Mouse (Mus musculus) intestine, embryonic 14.5 days (tissue): ENCODE results near the gene Dhx36. TPM values are rescaled to one million over a fixed set of nuclear protein-coding genes. Genes with fewer than 3 reads are reported as not detected.

Experiments used
- ATAC-seq: fragments of 200-750 bp; cut with Nextera tagmentation; replicated peaks from 2 replicates; pipeline ENCODE4 v1.8.0; 2017; ENCODE audit warnings: low read depth, moderate number of reproducible peaks, moderate TSS enrichment, moderate library complexity; ENCODE audit not compliant: low FRiP score, low TSS enrichment
- DNase-seq: peaks from one replicate; pipeline ENCODE4 v3.0.0-alpha.2; 2018; ENCODE audit warnings: low spot score
- H3K27ac ChIP-seq: fragments of 300-500 bp; sonication (generic); 2 replicates; pipeline ENCODE4 v1.5.1; 2014; ENCODE audit warnings: low read depth, mild to moderate bottlenecking, control low read depth
- H3K27me3 ChIP-seq: fragments of 300-500 bp; sonication (generic); replicated peaks from 2 replicates; pipeline ENCODE4 v1.6.1; 2014; ENCODE audit warnings: low read length, control low read depth; ENCODE audit not compliant: control insufficient read depth, insufficient read depth
- H3K36me3 ChIP-seq: fragments of 300-500 bp; sonication (generic); 2 replicates; pipeline ENCODE4 v1.6.1; 2014; ENCODE audit warnings: low read length, control low read depth; ENCODE audit not compliant: control insufficient read depth, insufficient read depth
- H3K4me1 ChIP-seq: fragments of 300-500 bp; sonication (generic); replicated peaks from 2 replicates; pipeline ENCODE4 v1.6.1; 2014; ENCODE audit warnings: low read length, control low read depth, mixed read lengths; ENCODE audit not compliant: control insufficient read depth, insufficient read depth
- H3K4me2 ChIP-seq: fragments of 300-500 bp; sonication (generic); 2 replicates; pipeline ENCODE4 v1.6.1; 2014; ENCODE audit warnings: low read length
- H3K4me3 ChIP-seq: fragments of 300-500 bp; sonication (generic); 2 replicates; pipeline ENCODE4 v1.5.1; 2014; ENCODE audit warnings: low read depth, low read length, control low read depth, mixed read lengths
- H3K9ac ChIP-seq: fragments of 300-500 bp; sonication (generic); 2 replicates; pipeline ENCODE4 v1.6.1; 2014; ENCODE audit warnings: mild to moderate bottlenecking, low read length
- H3K9me3 ChIP-seq: fragments of 300-500 bp; sonication (generic); 2 replicates; pipeline ENCODE4 v1.6.1; 2016; ENCODE audit warnings: low read length, control low read depth; ENCODE audit not compliant: control insufficient read depth
- WGBS: fragments of 180-500 bp; shearing (Covaris S2); extraction: QIAGEN DNeasy Blood & Tissue Kit; methylation state at CpG from one replicate; pipeline ENCODE4 v1.1.7; 2014; 5-methylcytosine and 5-hydroxymethylcytosine counted together
- polyA plus RNA-seq: library from polyadenylated mRNA; unstranded; fragments of >200 nt; fragmentation: Nextera tagmentation; extraction: Ambion mirVana; gene quantifications from 2 replicates; pipeline ENCODE4 v1.2.1, GENCODE M21; 2014

Gene Dhx36
- polyA plus RNA-seq, 1 experiment from 2014 or later, result 34.2 TPM

- DNase-seq, result no peak
- no peak for ATAC-seq
- H3K36me3 ChIP-seq, result peaks cover 5% of the 10 kb centered on the region; the same call in 1 of the 2 replicates
- H3K27me3 ChIP-seq, result no peaks in the 10 kb centered on the region
- no peaks in the 10 kb centered on the region for H3K4me1 ChIP-seq
- no peak overlapping the region for H3K4me2 ChIP-seq
- no peak overlapping the region for H3K4me3 ChIP-seq
- H3K9ac ChIP-seq, result no peak overlapping the region
- H3K9me3 ChIP-seq, result no peaks in the 10 kb centered on the region
- WGBS, result 78% methylated on average over 8 of the region's 8 CpGs
- no peak overlapping the region for H3K27ac ChIP-seq
Observed at GRCm38 (mm10) chr3:62447151-62447550, 59.7 kb downstream of the Dhx36 start.

GRCm38 (mm10) chr3:62446271-62446670 is 60.5 kb downstream of the Dhx36 start:
- Histone ChIP-seq H3K4me2 (no peak overlapping the region), H3K36me3 (peaks cover 5% of the 10 kb centered on the region; the same call in 1 of the 2 replicates), H3K9ac (no peak overlapping the region), H3K27me3 (no peaks in the 10 kb centered on the region), H3K27ac (no peak overlapping the region), H3K4me1 (no peaks in the 10 kb centered on the region), H3K9me3 (no peaks in the 10 kb centered on the region), H3K4me3 (no peak overlapping the region)
- no peak for DNase-seq
- WGBS, result 83% methylated on average over 7 of the region's 7 CpGs
- ATAC-seq, result no peak

GRCm38 (mm10) chr3:62443582-62444194 is 63.1 kb downstream of the Dhx36 start:
- no peak for DNase-seq
- no peak overlapping the region for H3K4me3 ChIP-seq
- no peak overlapping the region for H3K27ac ChIP-seq
- no peaks in the 10 kb centered on the region for H3K36me3 ChIP-seq
- no peaks in the 10 kb centered on the region for H3K4me1 ChIP-seq
- 79% methylated on average over 12 of the region's 12 CpGs for WGBS
- no peak for ATAC-seq
- no peaks in the 10 kb centered on the region for H3K27me3 ChIP-seq
- H3K4me2 ChIP-seq, result no peak overlapping the region
- H3K9me3 ChIP-seq, result no peaks in the 10 kb centered on the region
- H3K9ac ChIP-seq, result no peak overlapping the region

GRCm38 (mm10) chr3:62440431-62440969 is 66.3 kb downstream of the Dhx36 start:
- WGBS, result 42% methylated on average over 5 of the region's 5 CpGs
- H3K9me3 ChIP-seq, result no peaks in the 10 kb centered on the region
- H3K27me3 ChIP-seq, result no peaks in the 10 kb centered on the region
- ATAC-seq (no peak), DNase-seq (no peak)
- H3K9ac ChIP-seq, result no peak overlapping the region
- H3K4me1 ChIP-seq, result no peaks in the 10 kb centered on the region
- no peak overlapping the region for H3K4me3 ChIP-seq
- no peak overlapping the region for H3K27ac ChIP-seq
- H3K4me2 ChIP-seq, result no peak overlapping the region
- H3K36me3 ChIP-seq, result 0 out of 2 replicates have a peak, but pooled peaks cover 2% of the 10 kb centered on the region

GRCm38 (mm10) chr3:62435923-62436322 is 70.9 kb downstream of the Dhx36 start:
- H3K9me3 ChIP-seq, result no peaks in the 10 kb centered on the region
- no peak for DNase-seq
- H3K9ac ChIP-seq, result no peak overlapping the region
- ATAC-seq, result no peak
- no peak overlapping the region for H3K4me3 ChIP-seq
- no peak overlapping the region for H3K27ac ChIP-seq
- no peaks in the 10 kb centered on the region for H3K27me3 ChIP-seq
- 0 out of 2 replicates have a peak, but pooled peaks cover 2% of the 10 kb centered on the region for H3K36me3 ChIP-seq
- no peaks in the 10 kb centered on the region for H3K4me1 ChIP-seq
- no peak overlapping the region for H3K4me2 ChIP-seq

GRCm38 (mm10) chr3:62433675-62434074 is 73.1 kb downstream of the Dhx36 start:
- Histone ChIP-seq H3K4me2 (no peak overlapping the region), H3K27ac (no peak overlapping the region), H3K9ac (no peak overlapping the region), H3K9me3 (no peaks in the 10 kb centered on the region), H3K36me3 (0 out of 2 replicates have a peak, but pooled peaks cover 5% of the 10 kb centered on the region), H3K27me3 (no peaks in the 10 kb centered on the region), H3K4me3 (no peak overlapping the region), H3K4me1 (no peaks in the 10 kb centered on the region)
- no peak for DNase-seq
- 31% methylated on average over 4 of the region's 4 CpGs for WGBS
- ATAC-seq, result no peak

GRCm38 (mm10) chr3:62418387-62419138 is 88.2 kb downstream of the Dhx36 start:
- DNase-seq (no peak), ATAC-seq (no peak)
- 94% methylated on average over 6 of the region's 6 CpGs for WGBS
- no peak overlapping the region for H3K4me2 ChIP-seq
- no peaks in the 10 kb centered on the region for H3K9me3 ChIP-seq
- peaks cover 6% of the 10 kb centered on the region; the same call in 1 of the 2 replicates for H3K36me3 ChIP-seq
- H3K4me3 ChIP-seq, result no peak overlapping the region
- H3K9ac ChIP-seq, result no peak overlapping the region
- H3K4me1 ChIP-seq, result peaks cover 6% of the 10 kb centered on the region; the same call in 1 of the 2 replicates
- no peak overlapping the region for H3K27ac ChIP-seq
- H3K27me3 ChIP-seq, result no peaks in the 10 kb centered on the region
